Mouse (Mus musculus): ENCODE data around the gene Hoxd11.

Hoxd11 gene

DNA sequence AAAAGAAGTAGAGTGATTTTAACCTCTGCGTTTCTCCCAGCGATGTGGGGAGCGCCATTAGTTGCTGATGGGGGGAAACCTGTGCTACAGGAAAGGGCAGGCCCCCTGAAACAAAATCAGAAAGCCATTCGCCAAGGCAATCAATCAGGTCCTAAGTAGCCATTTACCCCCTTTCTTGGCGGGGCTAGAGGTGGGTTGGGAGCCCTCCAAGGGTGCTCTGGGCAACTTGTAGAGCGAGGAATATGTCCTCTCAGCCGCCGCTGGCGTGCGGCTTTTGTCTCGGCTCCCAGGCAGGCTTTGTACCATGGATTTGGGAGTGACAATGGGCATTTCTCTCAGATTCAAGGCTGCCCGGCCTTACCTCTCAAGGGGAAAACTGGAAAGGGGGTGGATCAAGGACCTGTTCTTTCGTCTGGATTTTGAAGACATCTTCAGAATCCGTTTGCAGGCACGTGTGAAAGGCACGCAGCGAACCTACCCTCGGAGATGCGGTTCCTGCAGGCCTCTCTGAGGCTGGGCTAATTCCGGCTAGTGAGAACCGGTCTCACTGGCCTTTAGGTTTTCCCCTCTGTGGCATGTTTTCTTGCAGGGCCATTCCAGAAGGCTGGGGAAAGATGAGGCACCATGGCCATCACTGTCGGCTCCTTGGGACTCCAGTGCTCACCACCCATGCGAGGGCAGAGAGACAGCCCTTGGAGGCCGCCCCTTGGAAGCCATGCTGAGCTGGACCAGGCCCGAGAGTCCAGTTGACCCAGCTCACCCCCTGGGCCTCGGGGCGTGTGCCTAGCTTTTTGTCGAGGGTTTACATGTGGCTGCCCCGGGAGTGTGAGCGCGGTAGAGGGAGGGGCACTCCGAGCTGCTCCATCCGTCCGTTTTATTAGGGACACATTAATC, 17.3 kb downstream of the Hoxd11 start:
- DNase-seq = peak; percentile 64

DNA sequence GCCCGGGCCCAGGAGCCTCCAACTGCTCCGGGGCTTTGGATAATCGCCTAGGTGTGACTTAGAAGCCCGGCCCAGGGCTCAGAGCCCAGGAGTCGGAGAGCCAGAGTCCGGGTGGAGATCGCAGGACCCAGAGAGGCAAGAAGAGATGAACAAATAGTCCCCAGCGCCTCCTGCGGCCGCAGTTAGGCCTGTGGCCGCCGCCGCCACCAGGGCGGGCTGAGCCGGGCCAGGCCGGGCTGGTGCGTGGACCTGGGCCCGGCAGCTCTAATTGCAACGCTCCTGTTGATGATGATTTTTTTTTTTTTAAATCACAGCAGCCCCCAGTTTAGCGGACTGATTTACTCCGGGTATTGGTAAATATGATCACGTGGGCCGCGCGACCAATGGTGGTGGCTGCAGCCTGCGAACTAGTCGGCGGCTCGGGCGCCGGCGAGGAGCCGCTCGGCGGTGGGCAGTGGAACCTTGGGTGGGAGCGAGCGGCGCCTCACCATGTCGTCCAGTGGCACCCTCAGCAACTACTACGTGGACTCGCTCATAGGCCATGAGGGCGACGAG, 18.3 kb downstream of the Hoxd11 start, which contains the start of gene Hoxd9:
Gene Hoxd9 (plus strand): TSS at position 161 of the 555 bp plus-strand sequence.
- peak; percentile 86 for DNase-seq

DNA sequence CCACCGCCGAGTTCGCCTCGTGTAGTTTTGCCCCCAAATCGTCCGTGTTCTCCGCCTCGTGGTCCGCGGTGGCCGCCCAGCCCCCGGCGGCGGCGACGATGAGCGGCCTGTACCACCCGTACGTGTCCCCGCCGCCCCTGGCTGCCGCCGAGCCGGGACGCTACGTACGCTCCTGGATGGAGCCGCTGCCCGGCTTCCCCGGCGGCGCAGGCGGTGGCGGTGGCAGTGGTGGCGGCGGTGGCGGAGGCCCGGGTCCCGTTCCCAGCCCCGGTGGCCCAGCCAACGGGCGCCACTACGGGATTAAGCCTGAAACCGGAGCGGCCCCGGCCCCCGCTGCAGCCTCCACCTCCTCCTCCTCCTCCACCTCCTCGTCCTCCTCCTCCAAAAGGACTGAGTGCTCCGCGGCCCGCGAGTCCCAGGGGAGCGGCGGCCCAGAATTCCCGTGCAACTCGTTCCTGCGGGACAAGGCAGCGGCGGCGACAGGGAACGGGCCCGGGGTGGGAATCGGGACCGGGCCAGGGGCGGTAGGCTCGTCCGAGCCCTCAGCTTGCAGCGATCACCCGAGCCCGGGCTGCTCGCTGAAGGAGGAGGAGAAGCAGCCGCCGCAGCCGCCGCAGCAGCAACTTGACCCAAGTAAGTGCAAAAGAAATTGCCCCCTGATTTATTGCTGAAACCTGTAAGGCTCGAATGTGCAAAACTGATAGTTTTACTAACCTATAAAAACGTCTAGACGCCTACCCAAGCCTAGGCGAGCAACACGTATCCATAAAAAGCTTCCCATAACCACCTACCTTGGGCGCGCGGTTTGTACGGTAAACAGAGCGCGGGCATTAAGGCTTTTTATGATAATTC, 19.1 kb downstream of the Hoxd11 start:
- peak; percentile 66 for DNase-seq

DNA sequence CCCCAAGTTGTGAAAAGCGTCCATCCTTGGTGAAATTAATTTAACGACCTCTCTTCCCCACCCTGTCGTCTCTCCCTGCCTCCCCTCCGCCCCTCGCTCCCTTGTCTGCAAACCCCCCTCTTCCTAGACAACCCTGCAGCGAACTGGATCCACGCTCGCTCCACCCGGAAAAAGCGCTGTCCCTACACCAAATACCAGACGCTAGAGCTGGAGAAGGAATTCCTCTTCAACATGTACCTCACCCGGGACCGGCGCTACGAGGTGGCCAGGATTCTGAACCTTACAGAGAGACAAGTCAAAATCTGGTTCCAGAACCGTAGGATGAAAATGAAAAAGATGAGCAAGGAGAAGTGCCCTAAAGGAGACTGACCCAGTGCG, 19.7 kb downstream of the Hoxd11 start:
- DNase-seq = peak; percentile 57

DNA sequence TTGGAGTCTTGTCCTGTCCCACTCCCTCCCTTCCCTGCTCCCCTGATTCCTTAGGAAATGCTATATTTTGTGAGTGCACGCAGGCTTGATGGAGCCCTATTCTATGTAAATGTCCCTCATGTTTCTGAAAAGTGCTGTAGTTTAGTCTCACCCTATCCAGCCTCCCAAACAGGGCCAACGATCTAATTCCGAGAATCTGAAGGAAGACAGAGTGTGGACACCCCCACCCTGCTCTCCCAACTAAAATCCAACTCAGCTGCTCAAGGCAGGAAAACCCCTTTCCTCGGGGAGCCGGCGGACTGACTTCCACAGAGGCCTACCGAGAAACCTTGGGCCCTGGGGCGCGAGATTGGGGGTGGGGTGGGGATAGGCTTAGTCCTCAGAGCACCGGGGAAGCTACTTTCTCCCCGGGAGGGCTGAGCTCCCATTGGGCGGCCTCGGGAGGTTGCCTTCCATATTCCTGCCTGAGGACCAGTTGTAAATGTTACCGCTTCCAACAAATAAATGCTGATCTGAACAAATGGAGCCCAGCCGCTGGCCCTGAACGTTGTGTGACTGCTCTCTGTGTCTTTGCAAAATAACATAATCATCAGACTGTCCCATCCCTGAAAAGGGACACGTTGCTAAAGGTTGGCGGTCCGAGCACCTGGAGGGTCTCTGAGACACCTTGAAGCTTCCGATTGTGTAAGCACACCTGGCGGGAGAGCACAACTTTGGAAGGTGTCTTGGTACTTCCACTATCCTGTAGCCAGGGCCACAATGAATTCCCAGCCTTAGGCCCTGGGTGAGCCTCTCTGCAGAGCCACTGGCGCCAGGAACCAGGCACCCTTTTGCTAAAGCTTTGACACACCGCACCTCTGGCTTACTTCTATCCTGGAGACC, 20.5 kb downstream of the Hoxd11 start:
- peak; percentile 53 for DNase-seq

DNA sequence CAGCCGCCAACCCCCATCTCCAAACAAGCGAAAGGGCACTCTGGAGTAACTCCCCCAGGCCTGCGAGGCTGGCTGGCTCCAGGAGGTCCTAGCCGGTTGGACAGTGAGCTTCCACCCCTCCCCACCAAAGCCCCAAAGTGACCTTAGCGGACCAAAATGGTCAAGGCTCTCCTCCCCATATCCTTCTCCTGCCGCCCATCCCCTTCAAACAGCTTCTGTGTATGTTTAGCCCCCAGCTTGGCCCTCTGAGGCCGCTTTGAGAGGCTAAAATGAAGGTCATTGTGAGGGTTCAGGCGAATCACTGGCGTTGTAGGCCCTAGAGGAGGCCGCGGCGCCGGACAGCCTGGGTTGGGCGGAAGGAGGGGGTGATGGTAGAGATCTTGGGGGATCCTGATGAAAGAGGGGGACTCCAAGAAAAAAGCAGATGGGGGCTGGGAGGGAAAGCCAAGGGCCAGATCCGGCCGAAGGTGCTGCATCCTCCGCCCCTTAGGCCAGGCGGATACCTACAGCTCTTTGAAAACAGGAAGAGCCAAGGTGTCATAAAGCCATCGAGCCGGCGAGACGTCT, 21.3 kb downstream of the Hoxd11 start:
- DNase-seq = peak; percentile 69

DNA sequence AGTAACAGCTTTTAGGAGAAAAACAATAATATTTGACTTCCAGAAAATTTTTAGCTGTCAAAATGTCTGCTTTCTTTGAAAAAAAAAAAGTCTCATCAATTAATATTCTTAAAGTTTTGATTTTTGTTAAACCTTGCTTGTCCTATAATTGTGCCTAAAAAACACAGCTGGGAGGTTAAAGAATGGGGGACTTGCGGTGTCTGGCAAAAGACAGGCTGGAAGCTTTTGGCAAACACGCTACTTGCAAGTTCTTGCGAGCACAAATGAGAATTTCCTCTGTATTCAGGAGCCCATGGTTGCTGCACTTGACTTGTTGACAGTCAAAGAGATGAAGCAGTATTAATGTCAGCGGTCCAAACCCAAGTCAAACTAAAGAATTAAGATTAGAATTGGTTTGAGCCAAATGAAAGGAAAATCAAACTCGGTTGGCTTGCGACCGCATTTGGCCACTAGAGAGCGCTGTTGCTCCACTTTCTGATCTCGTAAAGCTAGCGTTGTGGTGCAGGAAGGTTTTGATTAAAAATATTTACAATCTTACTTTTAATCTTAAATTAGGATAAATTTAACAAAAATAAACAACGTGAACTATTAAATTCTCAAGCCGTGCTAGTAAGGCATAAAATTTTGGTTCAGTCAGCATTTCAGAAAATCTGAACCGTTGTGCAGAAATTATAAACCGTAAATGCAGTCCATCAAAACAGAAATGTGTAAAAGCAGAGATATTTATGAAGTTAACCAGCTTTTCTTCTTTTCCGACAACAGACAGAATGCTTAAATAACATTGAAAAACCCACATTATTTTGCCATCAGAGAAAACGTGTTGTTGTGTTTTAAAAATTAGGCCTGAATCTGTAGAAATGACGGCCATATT, 22.8 kb downstream of the Hoxd11 start:
- peak; percentile 90 for DNase-seq

DNA sequence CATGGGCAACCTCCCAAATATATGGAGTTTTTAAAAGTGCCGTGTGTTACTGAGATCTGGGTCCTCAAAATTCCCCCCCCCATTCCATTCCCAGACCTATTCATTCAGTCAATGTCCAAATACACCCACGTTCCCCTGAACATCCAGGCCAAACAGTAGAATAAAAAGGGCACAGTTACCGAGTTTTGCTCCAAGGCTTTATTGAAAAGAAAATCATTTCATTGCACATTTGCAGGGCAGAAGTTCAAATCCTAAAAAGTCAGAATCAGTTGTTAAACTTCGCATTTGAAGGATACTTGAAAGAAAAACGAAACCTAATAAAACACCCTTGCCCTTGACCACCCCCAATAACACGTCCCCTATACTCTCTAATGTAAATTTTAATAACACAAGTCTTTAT, 23.5 kb downstream of the Hoxd11 start:
- DNase-seq = no peak

DNA sequence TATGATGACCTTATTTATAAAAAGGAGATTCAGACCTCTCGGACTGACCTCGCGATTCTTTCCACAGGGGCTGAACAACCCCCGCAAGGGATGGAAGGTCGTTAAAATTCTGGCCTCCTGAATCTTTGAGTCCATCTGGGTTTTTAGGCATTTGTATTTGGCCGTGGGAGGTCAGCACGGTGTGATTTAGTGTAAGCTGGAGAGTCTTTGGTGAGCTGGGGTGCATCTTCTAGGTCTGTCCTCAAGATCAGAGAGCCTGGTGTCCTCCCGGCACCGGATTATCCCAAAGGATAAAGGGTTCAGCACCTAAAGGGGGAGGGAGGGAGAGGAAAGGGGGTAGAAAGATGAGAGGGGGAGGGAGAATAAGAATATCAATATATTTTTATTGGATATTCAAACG, 24.0 kb downstream of the Hoxd11 start:
- DNase-seq = no peak

DNA sequence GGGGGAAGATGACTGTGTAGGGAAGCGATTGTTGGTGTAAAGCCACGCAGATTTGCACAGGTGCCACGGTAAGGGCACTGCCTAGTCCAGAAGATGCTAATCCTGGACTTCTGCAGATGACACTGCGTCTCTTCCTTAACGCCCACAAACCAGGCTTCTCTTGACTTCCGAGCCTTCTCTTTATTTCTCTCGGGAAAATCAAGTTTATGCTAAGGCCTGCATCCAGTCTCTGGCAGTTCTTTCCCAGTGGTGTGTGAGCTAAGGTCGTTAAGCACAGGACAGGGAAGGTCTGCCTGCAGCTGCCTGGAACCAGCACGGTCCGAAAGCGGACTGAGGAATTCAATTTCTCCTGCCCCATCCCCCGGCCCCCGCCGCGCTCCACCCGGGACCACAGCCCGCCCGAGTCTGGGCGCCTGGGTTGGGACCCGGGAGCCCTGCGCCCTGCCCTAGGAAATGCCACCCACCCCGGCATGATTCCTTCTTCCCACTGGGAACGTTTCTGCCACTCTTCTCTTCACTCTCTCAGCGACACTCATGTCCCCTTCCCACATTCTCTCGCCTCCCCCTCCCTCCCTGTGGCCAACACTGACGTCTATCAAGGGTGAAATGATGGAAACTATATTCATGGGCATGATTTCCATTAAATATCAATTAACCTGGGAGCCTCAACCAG, 24.5 kb downstream of the Hoxd11 start:
- DNase-seq = peak; percentile 83

DNA sequence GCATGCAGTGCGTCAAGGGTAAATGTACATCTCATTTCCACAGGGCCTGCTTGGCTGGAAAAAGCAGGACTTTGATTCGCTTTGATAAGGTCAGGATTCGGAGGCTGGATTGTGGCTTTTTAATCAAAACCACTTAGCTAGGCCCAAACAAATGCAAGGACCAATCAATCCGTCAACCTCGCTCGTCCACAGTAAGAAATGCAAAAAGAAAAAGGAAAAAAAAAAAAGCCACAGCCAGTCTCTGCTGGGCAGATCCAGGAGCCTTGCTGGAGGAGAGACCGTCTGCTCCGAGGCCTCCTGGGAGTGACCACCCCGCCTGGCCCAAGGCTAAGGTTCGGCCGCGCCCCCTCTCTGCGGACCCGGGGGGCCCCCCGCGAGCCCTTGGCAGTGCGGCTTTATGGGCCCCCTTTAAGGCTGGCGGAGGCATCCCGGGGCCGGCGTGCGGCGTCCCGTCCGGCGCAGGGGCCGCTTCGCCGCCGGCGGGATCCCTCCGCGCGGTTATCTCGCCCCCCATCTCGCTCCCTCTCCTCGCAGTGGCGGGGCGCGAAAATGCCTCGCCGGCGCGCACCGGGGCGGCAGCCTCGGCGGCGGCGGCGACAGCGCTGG, 25.1 kb downstream of the Hoxd11 start, which contains the start of gene Hoxd8:
Gene Hoxd8 (plus strand): TSS at position 223 of the 606 bp plus-strand sequence.
- DNase-seq = peak; percentile 89

DNA sequence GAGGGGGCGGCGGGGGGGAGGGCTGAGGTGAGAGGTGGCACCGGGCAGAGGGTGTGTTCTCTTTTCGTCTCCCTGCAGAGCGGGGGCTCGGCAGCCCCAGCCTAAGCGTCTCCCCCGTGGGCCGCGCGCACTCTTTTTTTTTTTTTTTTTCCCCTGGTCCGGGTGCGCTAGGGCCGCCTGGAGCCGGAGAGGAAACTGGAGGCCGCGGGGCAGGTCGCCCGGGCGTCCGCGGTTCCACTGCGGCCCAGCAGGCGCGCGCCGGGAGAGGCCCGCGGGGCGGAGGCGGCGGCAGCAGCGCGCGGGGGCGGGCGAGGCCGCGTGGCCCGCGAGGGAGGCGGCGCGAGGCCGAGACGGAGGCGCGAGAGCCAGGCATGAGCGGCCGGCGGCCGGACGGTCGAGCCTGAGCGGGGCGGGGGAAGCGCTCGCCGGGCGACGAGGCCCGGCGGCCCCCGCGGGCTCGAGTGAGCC, 25.7 kb downstream of the Hoxd11 start:
- DNase-seq = peak; percentile 65

DNA sequence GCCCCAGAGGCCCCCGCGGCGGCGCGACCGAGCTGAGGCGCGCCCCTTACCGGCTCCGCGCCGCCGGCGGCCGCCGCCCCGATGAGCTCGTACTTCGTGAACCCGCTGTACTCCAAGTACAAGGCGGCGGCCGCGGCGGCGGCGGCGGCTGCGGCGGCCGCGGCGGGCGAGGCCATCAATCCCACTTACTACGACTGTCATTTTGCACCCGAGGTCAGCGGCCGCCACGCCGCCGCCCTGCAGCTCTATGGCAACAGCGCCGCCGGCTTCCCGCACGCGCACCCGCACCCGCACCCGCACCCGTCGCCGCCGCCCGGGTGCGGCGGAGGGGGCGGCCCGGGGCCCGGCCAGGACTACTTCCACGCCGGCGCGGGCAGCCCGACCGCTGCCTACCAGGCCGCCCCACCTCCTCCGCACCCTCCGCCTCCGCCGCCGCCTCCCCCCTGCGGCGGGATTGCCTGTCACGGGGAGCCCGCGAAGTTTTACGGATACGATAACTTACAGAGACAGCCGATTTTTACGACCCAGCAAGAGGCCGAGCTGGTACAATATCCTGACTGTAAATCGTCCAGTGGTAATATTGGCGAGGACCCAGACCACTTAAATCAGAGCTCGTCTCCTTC, 26.2 kb downstream of the Hoxd11 start:
- DNase-seq = peak; percentile 75

DNA sequence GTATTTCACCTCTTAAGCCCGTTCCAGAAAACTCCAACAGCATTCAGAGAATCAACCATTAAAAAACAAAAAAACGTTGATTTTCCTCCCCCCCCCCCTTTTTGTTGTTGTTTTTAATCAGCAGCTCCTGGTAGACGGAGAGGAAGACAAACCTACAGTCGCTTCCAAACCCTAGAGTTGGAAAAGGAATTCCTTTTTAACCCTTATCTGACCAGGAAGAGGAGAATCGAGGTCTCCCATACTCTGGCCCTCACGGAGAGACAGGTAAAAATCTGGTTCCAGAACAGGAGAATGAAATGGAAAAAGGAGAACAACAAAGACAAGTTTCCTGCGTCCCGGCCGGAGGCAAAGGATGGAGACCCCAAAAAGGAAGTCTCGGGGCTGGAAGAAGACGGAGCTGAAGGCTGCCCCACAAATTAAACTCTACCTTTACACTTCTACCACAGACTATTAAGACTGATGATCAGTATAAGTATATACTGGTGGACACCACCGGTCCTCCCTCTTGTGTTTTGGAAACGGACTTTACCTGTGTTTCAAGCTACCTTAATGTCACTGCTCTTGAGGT, 27.1 kb downstream of the Hoxd11 start:
- DNase-seq = peak; percentile 18

DNA sequence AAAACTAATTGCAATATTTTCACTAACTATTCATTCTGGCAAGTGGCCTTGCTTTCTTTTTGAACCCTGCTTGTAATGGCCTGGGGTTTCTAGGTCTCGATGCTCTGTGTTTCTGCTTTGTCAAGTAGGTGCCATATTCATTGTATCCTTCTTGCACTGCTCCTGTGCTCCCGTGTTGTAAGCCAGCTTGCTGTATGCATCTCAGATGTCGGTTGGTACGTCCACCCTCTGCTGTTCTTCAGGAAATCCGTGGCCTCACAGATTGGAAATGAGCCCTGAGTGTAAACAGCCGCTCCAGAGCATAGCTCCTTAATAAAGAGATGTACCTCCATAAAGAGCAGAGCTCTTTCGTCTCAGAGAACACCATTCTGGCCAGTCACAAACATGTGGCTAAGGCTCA, 28.2 kb downstream of the Hoxd11 start:
- peak; percentile 31 for DNase-seq

DNA sequence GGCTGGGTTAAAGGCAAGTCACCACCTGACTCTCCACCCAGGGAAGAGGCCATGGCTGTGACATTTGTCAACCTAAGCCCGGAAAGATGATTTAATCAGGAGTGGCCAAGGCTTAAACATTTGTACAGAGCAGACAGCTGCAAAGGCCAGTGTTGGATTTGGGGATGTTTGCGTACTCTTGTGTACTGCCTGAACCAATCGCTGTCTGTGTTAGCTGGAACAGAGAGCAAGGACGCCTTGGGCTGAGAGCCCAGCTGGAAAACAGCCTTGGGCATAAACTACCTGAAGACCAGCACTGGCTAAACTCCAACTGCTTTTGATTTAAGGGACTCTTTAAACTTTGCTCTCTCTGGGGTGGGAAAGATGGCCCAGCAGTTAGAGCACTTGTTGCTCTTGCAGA, 29.3 kb downstream of the Hoxd11 start:
- DNase-seq = peak; percentile 65

DNA sequence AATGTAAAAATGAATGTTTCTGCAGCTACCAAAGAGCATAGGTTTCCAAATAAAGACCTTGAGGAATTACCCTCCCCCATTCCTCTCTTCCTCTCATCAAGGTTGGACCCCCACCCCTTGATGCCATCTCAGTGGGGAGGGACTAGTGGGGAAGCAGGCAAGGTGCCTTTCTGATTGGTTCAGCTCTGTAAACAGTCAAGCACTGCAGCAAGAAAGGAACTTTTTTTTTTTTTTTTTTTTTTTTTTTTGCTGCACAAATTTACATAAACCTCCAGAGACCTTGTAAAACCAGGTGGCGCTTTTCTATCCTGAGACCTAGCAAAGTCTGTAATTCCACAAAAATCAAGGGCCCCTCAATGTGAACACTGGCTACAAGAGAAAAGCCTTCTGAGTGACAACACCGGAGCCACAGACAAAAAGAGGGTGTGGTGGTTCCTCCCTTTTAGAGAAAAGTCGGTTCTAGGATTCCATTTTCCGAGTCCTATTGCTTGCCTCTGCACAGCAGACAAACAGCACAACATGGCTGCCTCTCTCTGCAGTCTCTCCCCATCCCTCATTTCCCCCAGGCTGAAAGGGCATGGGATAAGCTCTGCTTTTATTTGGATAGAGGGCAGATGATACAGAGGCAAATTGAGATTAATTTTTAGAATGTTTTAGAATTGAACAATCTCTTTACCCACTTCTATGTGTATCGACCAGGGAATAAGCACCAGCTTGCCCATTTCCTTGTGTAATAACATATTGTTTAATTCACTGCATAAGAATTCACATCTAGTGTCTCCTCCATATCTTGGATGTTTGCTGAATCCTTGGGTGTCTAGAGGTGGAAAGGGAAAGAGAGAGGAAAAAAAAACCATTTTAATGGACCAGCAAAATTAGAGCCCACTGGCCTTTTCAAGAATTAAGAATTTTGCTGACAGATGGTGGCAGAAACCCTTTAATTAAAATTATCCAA, 30.4 kb downstream of the Hoxd11 start:
- DNase-seq = no peak
